Comparison of ENCODE assay signal across 7 mouse cellular contexts in the genomic region with DNA sequence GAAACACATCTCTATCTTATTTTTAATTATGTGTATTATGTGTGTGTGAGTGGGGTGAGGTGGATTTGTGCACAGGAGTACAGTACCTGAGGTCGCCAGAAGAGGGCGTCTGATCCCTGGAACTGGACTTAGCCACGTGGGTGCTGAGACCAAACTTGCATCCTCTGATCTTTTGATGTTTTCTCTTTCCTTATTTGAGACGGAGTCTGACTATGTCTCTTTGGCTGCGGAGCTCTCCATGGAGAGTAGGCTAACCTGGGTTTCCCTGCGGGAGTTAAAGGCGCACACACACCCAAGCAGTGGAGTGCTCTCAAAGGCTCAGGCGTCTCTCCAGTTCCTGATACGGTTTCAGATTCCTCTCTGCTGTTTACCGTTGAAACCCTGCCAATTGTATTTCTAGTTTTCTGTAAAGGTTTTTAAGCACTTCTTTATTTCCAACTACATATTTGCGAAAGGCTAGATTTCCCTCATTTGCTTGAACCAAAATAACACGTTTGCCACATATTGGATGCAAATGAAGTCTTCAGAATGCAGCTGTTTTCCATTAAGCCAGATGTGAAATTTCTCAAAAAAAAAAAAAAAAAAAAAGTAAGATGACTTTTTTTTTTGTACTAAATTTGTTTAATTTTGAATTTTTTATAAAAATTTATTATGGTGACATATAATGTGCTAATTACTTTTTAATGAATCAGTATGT. TPM values are rescaled to one million over a fixed set of nuclear protein-coding genes. Genes with fewer than 3 reads are reported as not detected.
DNase-seq lines count a peak whose midpoint lies in the region; ATAC-seq and TF ChIP-seq lines count a peak whose summit lies in the region.

No protein-coding gene starts in this region.

- peak; percentile 46; the same call in 1 of the 2 replicates for TF ChIP-seq EP300 in heart, adult 2 months (IDR thresholded peaks at IDR 0.05; ENCODE audit: insufficient read depth, low read depth, low read length)

- no peaks in the 10 kb centered on the region for H3K9me3 ChIP-seq in embryonic facial prominence, embryonic 10.5 days
- no peaks in the 10 kb centered on the region for H3K9me3 ChIP-seq in limb, embryonic 13.5 days
- no peaks in the 10 kb centered on the region for H3K9me3 ChIP-seq in midbrain, embryonic 15.5 days

- whole genome bisulfite sequencing in embryonic facial prominence, embryonic 10.5 days: 17% methylated on average over 12 of the region's 12 CpGs
- 10% methylated on average over 12 of the region's 12 CpGs for WGBS in heart, adult 2 months
- 9% methylated on average over 12 of the region's 12 CpGs for WGBS in kidney, adult 2 months
- WGBS in limb, embryonic 13.5 days: 10% methylated on average over 12 of the region's 12 CpGs
- 18% methylated on average over 12 of the region's 12 CpGs for WGBS in midbrain, embryonic 15.5 days
- WGBS in spleen, adult 2 months: 5% methylated on average over 12 of the region's 12 CpGs

- peaks cover 5% of the 10 kb centered on the region for H3K4me1 ChIP-seq in embryonic facial prominence, embryonic 10.5 days
- no peaks in the 10 kb centered on the region; the same call in 1 of the 2 replicates for H3K4me1 ChIP-seq in heart, adult 2 months (ENCODE audit: control insufficient read depth, insufficient read depth, low read length)
- H3K4me1 ChIP-seq in kidney, adult 2 months (ENCODE audit: control insufficient read depth, insufficient read depth, low read length): no peaks in the 10 kb centered on the region
- H3K4me1 ChIP-seq in limb, embryonic 13.5 days: 0 out of 2 replicates have a peak, but pooled peaks cover 4% of the 10 kb centered on the region
- no peaks in the 10 kb centered on the region for H3K4me1 ChIP-seq in midbrain, embryonic 15.5 days
- H3K4me1 ChIP-seq in spleen, adult 2 months (ENCODE audit: control insufficient read depth, insufficient read depth, insufficient read length): no peaks in the 10 kb centered on the region

- DNase-seq in adrenal gland, adult 2 months: peak; percentile 76
- DNase-seq in embryonic facial prominence, embryonic 10.5 days (ENCODE audit: low spot score): peak; percentile 85
- DNase-seq in heart, adult 2 months: peak; percentile 71 to 84
- peak; percentile 77 for DNase-seq in kidney, adult 2 months
- DNase-seq in spleen, adult 2 months (ENCODE audit: low read depth in 1 of 2, low spot score in 2 of 2): peak; percentile 29 to 63

- no peak for TF ChIP-seq POLR2A in heart, adult 2 months (IDR thresholded peaks at IDR 0.05; ENCODE audit: insufficient read depth, low read depth, low read length)
- no peak for TF ChIP-seq POLR2A in kidney, adult 2 months (IDR thresholded peaks at IDR 0.05; ENCODE audit: low read depth, low read length)
- no peak for TF ChIP-seq POLR2A in spleen, adult 2 months (IDR thresholded peaks at IDR 0.05; ENCODE audit: low read depth, low read length)

- peak; percentile 94 for TF ChIP-seq CTCF in heart, adult 2 months (IDR thresholded peaks at IDR 0.05)
- peak; percentile 93 for TF ChIP-seq CTCF in kidney, adult 2 months (conservative IDR thresholded peaks at IDR 0.05; ENCODE audit: insufficient read depth, insufficient read length, low read depth, low read length)
- peak; percentile 66; the same call in 1 of the 2 replicates for TF ChIP-seq CTCF in spleen, adult 2 months (IDR thresholded peaks at IDR 0.05; ENCODE audit: extremely low read depth, insufficient read depth, insufficient read length, insufficient replicate concordance)

- H3K4me2 ChIP-seq in limb, embryonic 13.5 days (replicated peaks): peak overlapping the region; percentile 64
- H3K4me2 ChIP-seq in midbrain, embryonic 15.5 days: peak overlapping the region; percentile 38

- no peaks in the 10 kb centered on the region for H3K27me3 ChIP-seq in embryonic facial prominence, embryonic 10.5 days (replicated peaks; ENCODE audit: low read depth, poor library complexity, severe bottlenecking)
- H3K27me3 ChIP-seq in heart, adult 2 months (ENCODE audit: control insufficient read depth, insufficient read depth, low read length): no peaks in the 10 kb centered on the region
- H3K27me3 ChIP-seq in kidney, adult 2 months (replicated peaks; ENCODE audit: control insufficient read depth, insufficient read depth, low read length): no peaks in the 10 kb centered on the region
- H3K27me3 ChIP-seq in limb, embryonic 13.5 days: no peaks in the 10 kb centered on the region
- H3K27me3 ChIP-seq in midbrain, embryonic 15.5 days (replicated peaks): no peaks in the 10 kb centered on the region
- H3K27me3 ChIP-seq in spleen, adult 2 months (ENCODE audit: control insufficient read depth, insufficient read depth, low read length): no peaks in the 10 kb centered on the region

- peak overlapping the region; percentile 77 for H3K27ac ChIP-seq in embryonic facial prominence, embryonic 10.5 days (replicated peaks)
- no peak overlapping the region for H3K27ac ChIP-seq in heart, adult 2 months
- H3K27ac ChIP-seq in kidney, adult 2 months (ENCODE audit: insufficient read depth, low read depth, low read length): no peak overlapping the region
- no peak overlapping the region for H3K27ac ChIP-seq in limb, embryonic 13.5 days
- no peak overlapping the region for H3K27ac ChIP-seq in midbrain, embryonic 15.5 days
- no peak overlapping the region for H3K27ac ChIP-seq in spleen, adult 2 months (ENCODE audit: insufficient read depth, low read length)

- no peaks in the 10 kb centered on the region for H3K79me2 ChIP-seq in heart, adult 2 months (replicated peaks; ENCODE audit: control insufficient read depth, insufficient read depth, low read length)

- H3K9ac ChIP-seq in heart, adult 2 months (ENCODE audit: low read depth, low read length): no peak overlapping the region
- 0 out of 2 replicates have a peak overlapping the region, but pooled peaks have one; percentile 31 for H3K9ac ChIP-seq in limb, embryonic 13.5 days
- no peak overlapping the region for H3K9ac ChIP-seq in midbrain, embryonic 15.5 days

- no peaks in the 10 kb centered on the region for H3K36me3 ChIP-seq in embryonic facial prominence, embryonic 10.5 days (replicated peaks)
- H3K36me3 ChIP-seq in heart, adult 2 months (ENCODE audit: control insufficient read depth, insufficient read depth, low read length): no peaks in the 10 kb centered on the region
- no peaks in the 10 kb centered on the region for H3K36me3 ChIP-seq in kidney, adult 2 months (ENCODE audit: control insufficient read depth, insufficient read depth, low read length)
- H3K36me3 ChIP-seq in limb, embryonic 13.5 days: no peaks in the 10 kb centered on the region
- no peaks in the 10 kb centered on the region for H3K36me3 ChIP-seq in midbrain, embryonic 15.5 days (replicated peaks)
- H3K36me3 ChIP-seq in spleen, adult 2 months (ENCODE audit: control insufficient read depth, insufficient read depth, low read length): no peaks in the 10 kb centered on the region

- ATAC-seq in limb, embryonic 13.5 days (ENCODE audit: low FRiP score, low read depth): peak; percentile 85
- peak; percentile 73 for ATAC-seq in midbrain, embryonic 15.5 days (replicated peaks)

- intact Hi-C loops in heart, adult 2 months (cut with DNase I): loop anchor here (2.0 kb wide), 1 partner anchor 322 kb away; no protein-coding TSS in a partner anchor

- H3K4me3 ChIP-seq in embryonic facial prominence, embryonic 10.5 days: peak overlapping the region; percentile 43
- 0 out of 2 replicates have a peak overlapping the region, but pooled peaks have one; percentile 3 for H3K4me3 ChIP-seq in heart, adult 2 months
- H3K4me3 ChIP-seq in kidney, adult 2 months (ENCODE audit: insufficient read depth, low read depth, low read length): peak overlapping the region; percentile 5; the same call in 1 of the 2 replicates
- peak overlapping the region; percentile 37 for H3K4me3 ChIP-seq in limb, embryonic 13.5 days
- H3K4me3 ChIP-seq in midbrain, embryonic 15.5 days: no peak overlapping the region
- H3K4me3 ChIP-seq in spleen, adult 2 months (ENCODE audit: extremely low read depth, insufficient read depth, insufficient read length): peak overlapping the region; percentile 39; the same call in 1 of the 2 replicates

RNA-seq across cellular contexts. Expression of gene Stam2, which starts 21.1 kb away (rescaled TPM):
- total RNA-seq in adrenal gland, adult 2 months (2021): 10 to 100 TPM; 33.2 to 33.8 TPM
- 7.0 and 7.6 TPM in 2 replicates for polyA plus RNA-seq in adrenal gland, adult 2 months (2012; rRNA removed)
- polyA plus RNA-seq in embryonic facial prominence, embryonic 10.5 days (2016; fragmentation: Nextera tagmentation; extraction: Ambion mirVana): 30.3 and 32.8 TPM in 2 replicates
- total RNA-seq in heart, adult 2 months (2021): 10 to 100 TPM; 16.4 to 17.1 TPM
- 5.9 and 8.8 TPM in 2 replicates for polyA plus RNA-seq in heart, adult 2 months (2012; rRNA removed)
- polyA plus RNA-seq in kidney, adult 2 months (2012; rRNA removed): 7.8 and 8.6 TPM in 2 replicates
- 32.3 and 32.4 TPM in 2 replicates for polyA plus RNA-seq in limb, embryonic 13.5 days (2015; fragmentation: Nextera tagmentation; extraction: Ambion mirVana)
- polyA plus RNA-seq in midbrain, embryonic 15.5 days (2015; fragmentation: Nextera tagmentation; extraction: Ambion mirVana): 38.1 and 39.0 TPM in 2 replicates
- 3.8 and 4.3 TPM in 2 replicates for polyA plus RNA-seq in spleen, adult 2 months (2012; rRNA removed)
